Mouse (Mus musculus) testis, adult 2 months (tissue): ENCODE data around the gene Pdx1. TPM values are rescaled to one million over a fixed set of nuclear protein-coding genes. Genes with fewer than 3 reads are reported as not detected.

Experiments used
- H3K27ac ChIP-seq: fragments of 200-500 bp; 2 replicates; pipeline ENCODE4 v1.5.1; 2012; ENCODE audit warnings: low read depth, low read length; ENCODE audit not compliant: control insufficient read depth, insufficient read depth
- H3K27me3 ChIP-seq: fragments of 200-500 bp; 2 replicates; pipeline ENCODE4 v1.6.1; 2012; ENCODE audit warnings: mild to moderate bottlenecking, low read length, moderate library complexity; ENCODE audit not compliant: control insufficient read depth, insufficient read depth
- H3K36me3 ChIP-seq: fragments of 200-500 bp; 2 replicates; pipeline ENCODE4 v1.6.1; 2012; ENCODE audit warnings: mild to moderate bottlenecking, low read length; ENCODE audit not compliant: control insufficient read depth, insufficient read depth
- H3K4me1 ChIP-seq: fragments of 200-500 bp; 2 replicates; pipeline ENCODE4 v1.6.1; 2012; ENCODE audit warnings: low read length; ENCODE audit not compliant: control insufficient read depth, insufficient read depth
- H3K4me3 ChIP-seq: fragments of 200-500 bp; 2 replicates; pipeline ENCODE4 v1.5.1; 2012; ENCODE audit warnings: low read depth, mild to moderate bottlenecking, low read length, moderate library complexity, mixed read lengths; ENCODE audit not compliant: control insufficient read depth
- CTCF ChIP-seq: fragments of 200-500 bp; IDR thresholded peaks from 2 replicates; pipeline ENCODE4 v1.5.1; 2012; ENCODE audit warnings: low read depth, mild to moderate bottlenecking, inconsistent platforms, low read length, moderate library complexity; ENCODE audit not compliant: control insufficient read depth, insufficient read depth, insufficient replicate concordance
- POLR2A ChIP-seq: fragments of 200-500 bp; IDR thresholded peaks from 2 replicates; pipeline ENCODE4 v1.6.1; 2012; ENCODE audit warnings: low read depth, mild to moderate bottlenecking, inconsistent platforms, low read length, moderate library complexity; ENCODE audit not compliant: control insufficient read depth
- polyA plus RNA-seq: library from polyadenylated mRNA; depleted of rRNA; stranded (reverse); fragments of >200 nt; gene quantifications from 2 replicates; pipeline ENCODE4 v1.2.3, GENCODE M21; 2012

Gene Pdx1
- polyA plus RNA-seq, 1 experiment, result not detected

DNA sequence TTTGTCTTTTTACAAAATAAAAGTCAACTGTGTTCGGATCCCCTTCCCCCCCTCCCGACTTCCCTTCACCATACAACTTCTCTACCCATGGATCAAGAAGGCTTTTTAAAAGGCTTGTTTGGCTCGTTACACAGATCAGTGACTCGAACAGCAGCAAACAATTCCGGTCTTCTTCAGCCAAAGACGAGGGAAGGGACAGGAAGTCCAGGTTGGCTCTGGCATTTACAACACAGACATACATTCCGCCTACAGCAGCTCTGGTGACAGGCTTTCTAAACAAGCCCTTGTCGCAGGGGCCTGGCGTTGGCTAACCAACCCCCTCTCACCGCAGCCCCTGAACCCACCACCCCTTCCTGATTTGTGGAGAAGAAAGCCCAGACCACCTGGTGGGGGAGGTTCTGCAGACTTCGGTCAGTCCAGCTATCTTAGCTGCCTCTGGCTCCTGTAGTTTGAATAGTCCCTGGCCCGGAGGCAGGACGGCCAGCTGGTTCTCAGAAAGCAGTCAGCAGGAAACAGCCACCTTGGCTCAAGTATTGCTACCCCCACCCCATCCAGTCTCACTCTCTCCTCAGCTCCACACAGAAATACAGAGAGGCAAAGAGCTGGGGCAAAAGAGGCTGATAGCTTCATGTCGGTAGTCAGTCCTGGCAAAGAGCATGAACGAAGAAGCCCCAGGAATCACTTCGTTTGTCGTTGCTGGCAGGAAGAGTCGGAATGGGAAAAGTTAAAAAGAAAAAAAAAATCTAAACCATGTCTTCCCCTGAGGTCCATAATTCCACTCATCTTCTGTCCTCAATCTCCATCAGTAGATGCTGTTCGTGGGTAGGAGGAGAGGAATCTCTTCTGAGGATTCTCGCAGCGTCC lies 31.4 kb downstream of the Pdx1 start:
- Histone ChIP-seq H3K4me1 (peaks cover 3% of the 10 kb centered on the region; the same call in 1 of the 2 replicates), H3K27ac (no peak overlapping the region), H3K27me3 (peaks cover 3% of the 10 kb centered on the region), H3K36me3 (no peaks in the 10 kb centered on the region), H3K4me3 (no peak overlapping the region)
- TF ChIP-seq CTCF (no peak), POLR2A (no peak)

- H3K36me3 ChIP-seq, result no peaks in the 10 kb centered on the region
- H3K4me1 ChIP-seq, result peaks cover 7% of the 10 kb centered on the region
- TF ChIP-seq CTCF (no peak), POLR2A (no peak)
- H3K27me3 ChIP-seq, result peaks cover 3% of the 10 kb centered on the region
- H3K4me3 ChIP-seq, result no peak overlapping the region
- no peak overlapping the region for H3K27ac ChIP-seq
Measured at GRCm38 (mm10) chr5:147301781-147302070, 32.0 kb downstream of the Pdx1 start.

- TF ChIP-seq POLR2A (no peak), CTCF (no peak)
- Histone ChIP-seq H3K4me1 (peaks cover 8% of the 10 kb centered on the region), H3K27ac (no peak overlapping the region), H3K27me3 (peaks cover 3% of the 10 kb centered on the region), H3K4me3 (no peak overlapping the region), H3K36me3 (no peaks in the 10 kb centered on the region)
Measured at GRCm38 (mm10) chr5:147302141-147302540, 32.4 kb downstream of the Pdx1 start.

- Histone ChIP-seq H3K4me3 (no peak overlapping the region), H3K4me1 (peaks cover 8% of the 10 kb centered on the region), H3K27ac (no peak overlapping the region), H3K27me3 (peaks cover 3% of the 10 kb centered on the region), H3K36me3 (no peaks in the 10 kb centered on the region)
- TF ChIP-seq POLR2A, result no peak
- TF ChIP-seq CTCF, result no peak
Measured at GRCm38 (mm10) chr5:147302746-147303400, 33.1 kb downstream of the Pdx1 start.

- no peaks in the 10 kb centered on the region for H3K36me3 ChIP-seq
- H3K4me3 ChIP-seq, result no peak overlapping the region
- peaks cover 3% of the 10 kb centered on the region for H3K27me3 ChIP-seq
- H3K4me1 ChIP-seq, result peaks cover 8% of the 10 kb centered on the region
- TF ChIP-seq CTCF (no peak), POLR2A (no peak)
- H3K27ac ChIP-seq, result no peak overlapping the region
Measured at GRCm38 (mm10) chr5:147304276-147305155, 34.8 kb downstream of the Pdx1 start.

GRCm38 (mm10) chr5:147305166-147305565 lies 35.4 kb downstream of the Pdx1 start:
- H3K4me1 ChIP-seq, result peaks cover 8% of the 10 kb centered on the region
- H3K27ac ChIP-seq, result no peak overlapping the region
- H3K36me3 ChIP-seq, result no peaks in the 10 kb centered on the region
- no peak overlapping the region for H3K4me3 ChIP-seq
- peaks cover 3% of the 10 kb centered on the region for H3K27me3 ChIP-seq
- TF ChIP-seq POLR2A (no peak), CTCF (no peak)
